Mouse (Mus musculus): ENCODE measurements at regions not wholly inside any gene's neighbourhood (a gene's known extent, or its start where the extent isn't known, plus 50 kb on each side); places are given as distances from the start of the nearest gene placed in this dataset.

GRCm38 (mm10) chr8:76514132-76514531 lies 385.1 kb upstream of the Nr3c2 start:
- DNase-seq (ENCODE audit: low spot score in 2 of 2), result no peak
- intact Hi-C loops (cut with DNase I), result no loop called here

- peak; percentile 29 to 46 for DNase-seq (ENCODE audit: low spot score in 2 of 2)
- intact Hi-C loops (cut with DNase I), result no loop called here
Measured at GRCm38 (mm10) chr8:76538806-76539480, 360.3 kb upstream of the Nr3c2 start.

GRCm38 (mm10) chr8:76539638-76540037 lies 359.6 kb upstream of the Nr3c2 start:
- intact Hi-C loops (cut with DNase I), result no loop called here
- DNase-seq (ENCODE audit: low spot score in 2 of 2), result no peak

GRCm38 (mm10) chr8:76540611-76541010 lies 358.6 kb upstream of the Nr3c2 start:
- intact Hi-C loops (cut with DNase I), result no loop called here
- no peak for DNase-seq (ENCODE audit: low spot score in 2 of 2)

DNA sequence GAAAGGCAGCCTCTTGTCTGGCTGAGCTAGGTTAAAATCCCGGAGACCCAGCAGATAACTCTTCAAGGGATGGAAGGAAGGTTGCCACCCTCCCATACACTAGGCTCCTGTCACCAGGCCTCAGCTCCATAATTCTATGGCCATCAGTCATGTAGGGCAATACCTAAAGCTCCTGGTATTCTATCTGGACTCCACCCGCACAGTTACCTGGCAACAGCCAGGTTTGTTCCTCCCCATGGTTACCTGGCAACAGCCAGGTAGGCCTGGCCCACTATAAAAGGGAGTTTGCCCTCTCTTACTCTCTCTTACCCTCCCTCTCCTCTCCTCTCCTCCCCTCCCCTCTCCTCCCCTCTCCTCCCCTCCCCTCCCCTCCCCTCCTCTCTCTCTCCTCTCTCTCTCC lies 347.6 kb upstream of the Nr3c2 start:
- intact Hi-C loops (cut with DNase I), result no loop called here

GRCm38 (mm10) chr8:76601566-76601965 lies 297.7 kb upstream of the Nr3c2 start:
- intact Hi-C loops (cut with DNase I), result no loop called here
- no peak for DNase-seq (ENCODE audit: low spot score in 2 of 2)

More for the DNA sequence above, 347.6 kb upstream of the Nr3c2 start:
- no peak for DNase-seq (ENCODE audit: low spot score in 2 of 2)

- DNase-seq (ENCODE audit: low spot score in 2 of 2), result no peak
- intact Hi-C loops (cut with DNase I), result no loop called here
Measured at GRCm38 (mm10) chr8:76618721-76619120, 280.5 kb upstream of the Nr3c2 start.

DNA sequence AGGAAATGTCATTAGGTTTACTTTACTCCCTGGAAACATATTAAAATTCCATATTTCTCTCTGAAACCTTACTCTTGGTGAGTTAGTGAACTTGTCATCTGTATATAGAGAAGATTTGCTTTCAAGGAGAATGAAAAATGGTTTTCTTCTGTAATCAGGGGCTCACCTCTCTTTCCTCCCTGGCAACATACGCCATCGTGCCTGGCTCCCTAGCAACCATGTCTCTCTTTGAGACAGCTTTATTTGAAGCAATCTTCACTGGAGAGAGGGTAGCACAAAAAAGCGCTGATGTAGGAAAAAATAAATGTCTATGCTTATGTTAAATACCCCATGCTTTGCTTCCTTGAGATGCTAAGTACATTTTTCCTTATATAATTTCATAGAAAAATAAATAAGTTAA lies 278.4 kb upstream of the Nr3c2 start:
- DNase-seq (ENCODE audit: low spot score in 2 of 2), result no peak
- intact Hi-C loops (cut with DNase I), result no loop called here

GRCm38 (mm10) chr8:76633086-76633485 lies 266.2 kb upstream of the Nr3c2 start:
- DNase-seq (ENCODE audit: low spot score in 2 of 2), result no peak
- intact Hi-C loops (cut with DNase I), result no loop called here

All from left cerebral cortex, postnatal 36 days (tissue).